Mouse (Mus musculus): ENCODE data around the gene Snapc3. TPM values are rescaled to one million over a fixed set of nuclear protein-coding genes. Genes with fewer than 3 reads are reported as not detected.
A peak's percentile ranks its signal among the peaks of the same experiment; 100 is the strongest.

Snapc3 gene
- polyA plus RNA-seq, 1 experiment from 2014 or later: 40.3 TPM

DNA sequence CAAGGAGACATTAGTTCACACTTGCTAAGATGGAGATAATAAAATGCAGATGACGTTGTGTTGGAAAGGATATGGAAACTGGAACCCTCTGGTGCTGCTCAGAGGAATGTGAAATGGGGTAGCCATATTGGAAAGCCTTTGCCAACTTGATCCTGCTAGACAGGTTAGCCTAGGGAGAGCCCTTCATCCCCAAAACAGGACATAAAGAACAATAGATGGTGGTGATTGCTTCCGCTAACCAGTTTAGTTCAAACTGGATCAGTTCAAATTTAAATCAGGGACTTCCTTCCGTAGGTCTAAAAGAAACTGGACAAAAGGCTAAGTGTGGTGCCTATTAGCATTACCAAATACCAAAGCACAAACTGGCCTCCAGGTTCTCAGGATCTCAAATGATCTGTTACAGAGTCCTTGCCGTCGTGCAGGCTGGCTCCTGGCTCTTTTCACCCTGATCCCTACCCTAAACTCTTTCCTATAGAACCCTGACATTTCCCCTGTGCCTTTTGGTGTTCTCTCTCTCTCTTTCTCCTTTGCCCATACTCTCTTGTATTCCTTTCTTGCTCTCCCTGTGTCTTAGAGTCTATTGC is 3.2 kb upstream of the Snapc3 start:
- DNase-seq (ENCODE audit: low spot score): no peak

DNA sequence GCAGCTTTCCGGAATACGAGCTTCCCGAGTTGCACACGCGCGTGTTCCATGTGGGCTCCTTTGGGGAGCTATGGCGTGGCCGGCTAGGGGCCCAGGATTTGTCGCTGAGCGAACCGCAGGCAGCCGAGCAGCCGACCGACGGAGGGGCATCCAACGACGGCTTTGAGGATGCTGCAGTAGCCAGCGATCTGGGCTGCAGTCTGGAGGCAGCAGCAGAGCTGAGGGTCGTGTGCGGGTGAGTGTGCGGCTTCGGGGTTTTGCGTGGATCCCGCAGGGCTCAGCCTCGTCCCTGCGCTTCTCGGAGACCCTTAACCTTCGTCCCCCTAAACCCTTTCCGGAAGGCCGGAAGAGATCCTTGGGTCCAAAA is 279 bp downstream of the Snapc3 start:
- no peak for DNase-seq (ENCODE audit: low spot score)

DNA sequence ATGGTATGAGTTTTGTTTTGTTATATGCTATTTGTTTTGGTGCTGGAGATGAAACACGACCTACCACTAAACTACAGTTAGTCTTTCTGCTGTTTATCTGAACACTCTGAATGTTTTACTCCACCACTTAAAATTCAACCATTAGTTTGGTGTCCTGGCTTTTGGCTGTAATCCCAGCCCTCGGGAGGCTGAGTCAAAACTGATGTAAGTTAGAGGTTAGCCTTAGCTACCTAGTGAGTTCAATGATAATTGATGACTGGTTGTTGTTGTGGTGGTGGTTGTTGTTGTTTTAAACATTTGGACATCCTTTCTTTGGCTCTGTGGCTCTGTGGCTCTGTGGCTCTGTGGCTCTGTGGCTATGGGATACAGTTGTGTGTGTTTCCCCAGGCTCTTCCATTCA is 1.3 kb downstream of the Snapc3 start:
- no peak for DNase-seq (ENCODE audit: low spot score)

DNA sequence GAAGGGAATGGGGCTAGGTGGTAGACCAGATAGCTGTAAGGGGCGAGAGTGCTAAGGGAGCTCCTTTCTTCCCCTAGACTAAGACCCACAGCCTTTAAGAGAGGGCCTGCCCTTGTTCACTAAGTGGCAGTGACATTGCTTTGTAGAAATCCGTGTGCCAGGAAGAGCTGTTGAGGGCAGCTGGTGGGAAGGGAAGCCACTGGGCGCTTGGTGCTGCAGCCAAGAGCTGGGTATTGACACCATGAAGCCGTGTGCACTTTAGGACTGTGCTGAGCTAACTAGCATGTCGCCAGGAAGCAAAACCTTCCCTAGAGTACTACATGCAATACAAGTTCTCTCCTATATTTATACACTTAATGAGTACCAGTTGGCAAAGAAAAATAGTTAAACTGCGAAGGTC is 6.1 kb downstream of the Snapc3 start:
- DNase-seq (ENCODE audit: low spot score): no peak

DNA sequence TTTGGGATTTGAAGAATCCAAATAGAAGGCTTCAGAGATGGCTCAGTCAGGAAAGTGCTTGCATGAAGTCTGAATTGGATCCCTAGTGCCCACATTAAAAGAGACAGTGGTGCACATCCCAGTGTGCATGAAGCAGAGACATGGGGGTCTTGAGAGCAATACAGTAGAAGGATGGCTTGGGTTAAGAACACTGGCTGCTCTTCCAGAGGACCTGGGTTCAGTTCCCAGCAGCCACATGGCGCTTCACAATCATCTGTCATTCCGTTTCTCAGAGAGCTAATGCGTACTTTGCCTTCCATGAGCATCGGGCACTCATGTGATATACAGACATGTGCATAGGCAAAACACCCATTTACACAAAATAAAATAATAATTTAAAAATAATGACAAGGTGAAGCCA is 7.6 kb downstream of the Snapc3 start:
- no peak for DNase-seq (ENCODE audit: low spot score)

DNA sequence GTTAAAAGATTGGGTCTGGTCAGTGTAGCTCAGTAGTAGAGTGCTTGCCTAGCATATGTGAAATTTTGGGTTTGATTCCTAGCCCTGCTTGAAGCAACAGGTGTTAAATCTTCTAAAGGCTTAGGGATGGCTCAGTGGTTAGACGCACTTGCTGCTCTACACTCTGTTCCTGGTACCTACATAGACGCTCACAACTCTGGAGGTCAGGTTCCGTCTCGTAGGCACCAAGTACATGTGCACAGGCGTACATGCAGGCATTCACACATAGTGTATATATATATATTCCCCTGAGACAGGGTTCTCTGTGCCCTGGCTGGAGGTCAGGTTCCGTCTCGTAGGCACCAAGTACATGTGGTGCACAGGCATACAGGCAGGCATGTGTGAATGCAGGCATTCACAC is 9.6 kb downstream of the Snapc3 start:
- no peak for DNase-seq (ENCODE audit: low spot score)

DNA sequence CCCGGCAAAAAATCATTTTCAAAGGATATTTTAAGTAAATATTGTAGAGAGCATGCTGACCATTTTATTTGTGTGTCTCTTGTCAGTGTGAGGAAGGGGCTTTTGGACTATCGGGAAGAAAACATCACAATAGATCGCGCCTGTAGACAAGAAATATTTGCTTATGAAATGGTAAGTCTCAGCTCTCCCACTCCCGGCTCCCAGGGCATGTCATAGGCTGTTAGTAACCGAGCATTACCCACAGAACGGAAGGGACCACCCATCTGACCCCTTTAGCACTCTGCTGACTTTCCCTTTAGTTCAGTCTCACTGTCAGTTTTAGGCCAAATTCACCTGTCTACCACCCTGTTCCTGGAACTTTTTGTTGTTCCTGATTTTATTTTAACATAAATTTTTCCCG is 10.2 kb downstream of the Snapc3 start:
- DNase-seq (ENCODE audit: low spot score): no peak

DNA sequence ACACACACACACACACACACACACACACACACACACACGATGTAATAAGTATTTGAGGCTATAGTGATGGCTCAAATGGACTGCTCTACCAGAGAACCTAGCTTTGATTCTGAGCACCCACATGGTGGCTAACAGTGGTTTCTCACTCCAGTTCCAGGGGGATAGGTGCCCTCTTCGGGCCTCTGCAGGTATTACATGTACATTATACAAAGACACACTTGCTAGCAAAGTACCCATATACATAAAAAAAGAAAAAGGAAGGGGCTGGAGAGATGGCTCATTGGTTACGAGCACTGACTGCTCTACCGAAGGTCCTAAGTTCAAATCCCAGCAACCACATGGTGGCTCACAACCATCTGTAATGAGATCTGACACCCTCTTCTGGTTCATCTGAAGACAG is 11.3 kb downstream of the Snapc3 start:
- DNase-seq (ENCODE audit: low spot score): peak; percentile 45

DNA sequence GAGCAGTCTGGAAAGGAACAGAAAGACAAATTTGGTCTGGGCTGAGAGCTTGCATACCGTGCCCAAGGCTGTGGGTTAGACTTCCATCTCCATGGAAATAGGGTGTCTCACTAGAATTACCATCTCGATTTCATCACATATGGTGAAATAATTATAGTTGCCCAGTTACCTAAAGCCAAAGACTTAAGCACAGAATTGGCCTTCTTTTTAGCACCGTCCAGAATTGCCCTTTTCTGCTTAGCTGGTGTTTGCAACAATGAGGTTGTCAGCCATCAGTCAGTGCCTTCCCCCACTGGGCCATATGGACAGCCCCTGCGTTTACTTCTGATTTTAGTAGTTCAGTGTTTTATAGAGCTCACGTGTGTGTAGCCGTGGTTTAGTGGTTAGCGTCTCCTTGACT is 14.4 kb downstream of the Snapc3 start:
- no peak for DNase-seq (ENCODE audit: low spot score)

DNA sequence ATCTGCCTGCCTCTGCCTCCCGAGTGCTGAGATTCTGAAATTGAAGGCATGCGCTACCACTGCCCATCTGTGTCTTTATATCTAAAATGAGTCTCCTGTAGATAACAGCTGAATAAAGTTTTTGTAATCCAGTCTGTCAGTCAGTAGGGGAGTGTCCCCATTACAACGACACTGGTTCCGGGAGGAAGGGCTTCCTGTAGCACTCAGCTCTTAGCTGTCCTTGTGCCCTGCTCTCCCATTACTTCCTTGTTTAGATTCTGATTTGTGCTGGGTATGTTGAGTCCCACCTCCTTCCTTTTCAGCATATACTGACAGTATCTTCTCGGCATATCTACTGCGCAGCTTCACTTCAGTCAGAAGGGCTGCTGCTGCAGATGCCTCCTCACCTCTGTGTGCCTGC is 15.4 kb downstream of the Snapc3 start:
- DNase-seq (ENCODE audit: low spot score): no peak

DNA sequence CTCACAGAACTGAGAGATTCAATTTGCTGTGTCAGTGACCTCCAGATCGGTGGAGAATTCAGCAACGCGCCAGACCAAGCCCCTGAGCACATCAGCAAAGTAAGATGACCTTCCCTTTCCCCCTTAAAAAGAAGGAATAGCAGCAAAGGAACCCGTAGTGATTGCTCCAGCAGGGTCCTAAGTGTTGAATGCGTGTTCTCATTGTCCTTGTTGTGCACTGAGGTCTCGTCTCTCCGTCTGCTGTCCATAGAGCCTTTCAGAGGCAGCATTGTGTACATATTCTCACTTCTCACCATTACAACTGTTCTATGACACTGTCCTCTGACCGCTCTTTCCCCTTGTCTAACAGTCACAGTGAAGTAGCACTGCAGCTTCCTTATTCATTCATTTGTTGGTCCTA is 18.9 kb downstream of the Snapc3 start:
- DNase-seq (ENCODE audit: low spot score): no peak

DNA sequence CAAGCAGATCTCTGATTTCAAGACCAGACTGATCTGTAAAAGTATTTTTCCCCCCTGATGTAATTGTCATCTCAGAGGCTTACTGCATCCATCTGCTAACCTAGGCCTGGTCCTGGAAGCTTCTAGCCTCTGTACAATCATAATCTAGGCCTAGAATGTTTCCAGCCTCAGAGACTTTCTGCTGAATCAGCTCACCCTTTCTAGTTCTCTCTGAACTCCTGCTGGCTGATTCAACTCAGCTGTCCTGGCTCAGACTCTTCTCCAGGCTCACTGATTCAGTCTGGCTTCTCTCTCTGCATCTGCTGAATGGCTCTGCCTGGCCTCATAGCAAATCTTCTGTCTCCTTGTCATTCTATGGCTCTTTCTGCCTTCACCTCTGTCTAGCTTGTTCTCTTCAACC is 20.6 kb downstream of the Snapc3 start:
- DNase-seq (ENCODE audit: low spot score): no peak

DNA sequence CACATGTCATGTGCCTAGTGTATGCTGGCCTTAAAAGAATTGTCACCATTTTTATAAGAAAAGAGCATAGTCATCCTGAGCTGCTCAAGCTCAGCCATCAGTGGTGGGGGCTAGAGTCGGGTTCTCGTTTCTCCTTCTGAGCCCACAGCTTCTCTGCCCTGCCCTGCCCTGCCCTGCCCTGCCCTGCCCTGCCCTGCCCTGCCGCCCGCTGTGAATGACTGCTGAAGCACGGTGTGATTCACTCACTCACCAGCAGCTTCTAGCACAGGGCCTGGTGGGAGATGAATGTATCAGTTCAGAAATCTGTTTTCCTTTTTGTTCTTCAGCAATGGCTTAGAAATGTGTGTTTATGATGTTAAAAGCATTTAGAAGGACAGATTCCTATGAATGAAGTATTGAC is 21.5 kb downstream of the Snapc3 start:
- DNase-seq (ENCODE audit: low spot score): no peak

DNA sequence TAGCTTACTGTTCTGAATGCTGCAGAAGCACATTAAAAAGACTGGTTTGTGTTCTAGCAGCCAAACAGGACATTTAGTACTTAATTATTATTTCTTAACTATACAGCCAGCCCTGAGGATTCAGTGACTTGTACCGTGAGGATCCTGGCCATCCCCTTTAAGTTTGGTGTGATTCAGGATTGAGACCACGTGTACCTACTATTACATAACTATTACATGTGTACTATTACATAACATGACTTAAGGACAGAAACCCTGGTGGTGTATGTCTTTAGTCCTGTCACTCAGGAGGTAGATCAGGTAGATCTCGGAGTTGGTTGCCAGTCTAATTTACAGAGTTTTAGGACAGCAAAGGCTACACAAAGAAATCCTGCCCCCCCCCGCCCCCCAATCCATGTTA is 23.5 kb downstream of the Snapc3 start:
- no peak for DNase-seq (ENCODE audit: low spot score)

DNA sequence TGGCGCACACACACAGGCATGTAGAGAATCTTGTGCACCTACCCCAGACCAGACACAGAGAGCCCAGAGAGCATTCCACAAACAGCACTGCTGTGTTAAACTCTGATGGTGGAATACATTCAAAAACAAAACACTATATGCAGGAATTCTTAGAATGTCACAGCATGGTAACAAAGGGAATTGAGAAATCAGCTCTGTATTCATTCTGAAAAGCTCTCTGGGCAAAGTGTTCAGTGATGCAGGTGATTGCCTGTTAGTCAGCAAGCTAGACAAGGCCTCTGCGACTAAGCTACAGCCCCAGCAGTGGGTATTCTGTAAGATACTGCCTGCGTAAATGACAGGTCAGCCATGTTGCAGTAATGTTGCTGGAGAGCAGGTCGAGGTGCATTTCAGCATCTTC is 33.3 kb downstream of the Snapc3 start:
- no peak for DNase-seq (ENCODE audit: low spot score)

DNA sequence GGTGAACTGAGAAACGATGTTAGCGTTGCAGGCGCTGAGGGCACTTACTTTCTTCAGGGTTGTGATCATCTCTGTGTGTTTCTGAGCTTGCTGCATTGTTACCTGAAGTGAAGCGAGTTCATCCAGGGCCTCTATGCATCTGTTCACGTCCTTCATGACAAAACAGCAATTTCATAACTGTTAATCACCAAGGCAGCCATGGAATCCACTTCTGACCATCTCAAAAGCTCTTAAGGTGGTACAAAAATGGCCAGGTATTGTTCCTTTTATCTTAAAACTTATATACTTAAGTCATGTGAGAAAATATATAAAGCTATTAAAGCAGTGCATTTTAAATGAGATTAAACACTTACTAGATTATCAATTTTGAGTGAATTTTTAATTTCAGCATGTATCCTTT is 42.6 kb downstream of the Snapc3 start:
- DNase-seq (ENCODE audit: low spot score): no peak

DNA sequence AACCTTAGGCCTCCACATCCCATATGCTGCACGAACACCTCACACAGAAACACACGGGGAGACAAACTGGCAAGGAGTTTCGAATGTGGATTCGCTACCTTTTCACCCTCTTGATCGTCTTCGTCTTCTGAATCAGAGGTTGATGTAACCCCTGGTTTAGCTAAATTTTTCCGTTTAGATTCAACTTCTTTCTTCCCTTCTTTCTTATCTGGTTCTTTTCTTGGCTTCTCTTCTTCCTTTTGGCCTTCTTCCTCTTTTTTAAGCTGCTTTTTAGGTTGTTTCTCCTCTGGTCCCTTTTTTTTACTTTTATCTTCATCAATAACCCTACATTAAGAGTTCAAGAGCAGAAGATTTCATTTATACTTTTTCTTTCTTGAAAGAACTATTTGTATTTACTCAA is 47.3 kb downstream of the Snapc3 start:
- no peak for DNase-seq (ENCODE audit: low spot score)

DNA sequence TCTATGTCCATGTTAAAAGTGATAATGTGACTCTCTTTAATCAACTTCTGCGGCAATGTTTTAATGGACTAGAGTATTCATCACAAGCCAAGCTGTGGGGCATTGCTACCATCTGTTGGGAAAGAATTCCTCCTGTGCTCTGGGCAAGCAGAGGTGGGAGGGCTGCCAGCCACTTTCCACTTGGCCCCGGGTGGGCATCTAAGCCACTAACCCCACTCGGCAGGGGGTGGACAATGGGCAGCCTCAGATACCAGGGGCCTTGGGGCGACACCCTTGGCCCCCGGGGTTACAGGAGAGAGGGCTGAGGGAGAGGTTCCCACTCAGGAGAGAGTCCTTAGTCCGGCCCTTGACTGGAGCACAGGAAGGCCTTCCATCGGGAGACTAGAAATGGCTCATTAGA is 50.1 kb downstream of the Snapc3 start:
- no peak for DNase-seq (ENCODE audit: low spot score)

DNA sequence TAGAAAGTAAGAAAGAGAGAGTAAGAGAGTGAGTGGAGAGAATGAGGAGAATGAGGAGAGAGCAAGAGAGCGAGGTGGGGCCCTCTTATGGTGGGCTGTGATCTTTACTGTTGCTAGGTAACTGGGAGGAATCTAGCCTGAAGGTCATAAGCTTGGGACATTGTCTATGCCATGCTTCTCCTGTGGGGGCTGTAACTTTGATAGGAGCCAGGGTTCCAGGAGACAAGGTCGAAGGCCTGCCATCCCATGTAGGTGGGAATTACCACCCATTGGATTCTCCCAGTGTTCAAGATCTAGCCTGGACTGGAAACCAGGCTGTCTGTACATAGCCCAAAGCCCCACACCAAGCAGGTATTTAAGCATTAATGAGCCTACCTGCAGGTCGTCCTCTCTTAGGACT is 50.7 kb downstream of the Snapc3 start:
- DNase-seq (ENCODE audit: low spot score): no peak

DNA sequence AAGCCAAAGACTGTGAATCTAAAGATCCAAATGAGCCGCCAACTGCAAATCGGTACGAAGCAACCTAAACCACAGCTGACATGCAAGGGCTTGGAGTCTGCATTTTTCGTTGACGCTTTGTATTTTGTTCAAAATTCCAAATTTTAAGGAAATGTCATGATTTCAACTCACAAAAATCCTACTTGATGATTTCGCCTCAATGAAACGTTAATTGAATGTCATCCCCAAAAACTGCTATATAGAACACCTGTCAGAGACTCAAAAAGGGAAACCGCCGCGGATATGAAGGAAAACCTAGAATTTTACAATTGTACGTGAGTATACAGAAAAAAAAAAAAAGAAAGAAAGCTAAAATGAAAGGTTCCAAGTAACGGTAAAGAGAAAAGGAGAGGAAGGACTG is 67.7 kb downstream of the Snapc3 start:
- DNase-seq (ENCODE audit: low spot score): no peak

DNA sequence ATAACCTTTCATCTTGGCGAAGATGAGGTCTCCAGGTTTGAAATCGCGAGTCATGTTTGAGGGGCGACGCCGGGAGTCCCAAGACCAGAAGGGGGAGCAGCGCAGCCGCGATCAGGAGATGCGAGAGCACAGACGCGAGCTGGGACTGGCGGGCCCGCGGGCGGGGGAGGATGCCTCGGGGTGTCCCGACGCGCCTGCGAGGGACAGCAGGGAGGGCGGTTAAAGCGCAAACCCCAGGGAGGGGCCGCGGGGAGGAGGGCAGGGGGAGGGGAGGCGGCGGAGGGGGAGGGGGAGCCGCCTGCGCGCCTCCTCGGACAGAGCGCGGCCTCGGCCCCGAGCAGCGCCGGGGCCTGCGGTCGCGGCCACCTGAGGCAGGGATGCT is 68.2 kb downstream of the Snapc3 start:
- DNase-seq (ENCODE audit: low spot score): peak; percentile 94

DNA sequence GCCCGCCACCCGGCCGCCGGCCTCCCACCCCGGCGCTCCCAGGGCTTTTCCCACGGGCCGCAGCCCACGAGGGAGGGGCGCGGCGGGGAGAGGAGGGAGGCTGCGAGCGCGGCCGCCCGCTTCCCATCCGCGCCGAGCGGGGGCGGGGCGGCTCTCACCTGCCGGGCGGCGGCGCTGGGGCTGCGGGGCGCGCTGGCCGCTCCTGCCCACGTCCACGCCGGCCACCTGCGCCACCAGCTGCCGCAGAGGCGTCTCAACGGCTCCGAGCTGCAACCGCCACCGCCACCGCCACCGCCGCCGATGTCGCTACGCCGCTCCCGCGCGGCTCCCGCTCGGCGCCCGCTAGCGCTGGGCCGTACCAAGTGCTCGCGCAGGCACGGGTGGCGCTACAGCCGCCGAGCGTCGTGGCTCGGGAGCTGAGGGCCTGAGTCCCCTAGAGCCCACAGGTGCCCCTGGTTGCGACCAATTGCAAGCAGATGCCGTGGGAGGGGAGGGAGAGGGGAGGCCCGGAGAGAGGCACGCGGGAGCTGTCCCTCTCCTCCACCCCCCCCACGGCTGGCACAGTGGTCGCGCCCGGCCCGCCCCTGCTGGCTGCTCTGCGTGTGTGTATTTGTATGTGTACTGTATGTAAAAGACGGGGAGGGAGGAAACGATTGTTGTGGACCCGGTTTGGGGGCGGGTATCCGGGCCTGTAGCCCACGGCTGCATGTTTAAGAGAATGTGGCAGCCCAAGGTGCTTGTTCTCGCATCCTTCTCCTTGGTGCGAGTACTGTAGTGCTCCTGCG is 68.8 kb downstream of the Snapc3 start, which contains the start of gene Psip1:
TSS of gene Psip1 (minus strand) at position 343 of the 785 bp plus-strand sequence.
- peak; percentile 92 for DNase-seq (ENCODE audit: low spot score)

DNA sequence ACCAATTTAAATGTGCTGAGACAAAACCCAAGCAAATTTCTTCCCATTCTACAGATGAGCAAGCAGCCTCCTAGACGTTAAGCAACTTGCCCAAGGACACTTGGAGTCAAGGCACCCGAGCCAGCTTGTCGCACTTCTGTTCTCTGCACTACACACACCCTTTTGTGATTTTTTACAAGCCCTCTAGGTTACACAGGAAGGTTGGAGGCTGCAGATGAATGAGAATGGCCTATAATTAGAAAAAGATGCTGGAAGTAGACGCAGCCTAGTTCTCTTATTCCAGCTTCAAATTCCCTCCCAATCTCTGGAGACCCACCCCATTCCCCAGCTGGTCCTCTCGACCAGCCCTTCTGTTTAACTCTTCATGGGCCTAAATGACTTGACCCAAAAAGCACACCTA is 71.6 kb downstream of the Snapc3 start:
- no peak for DNase-seq (ENCODE audit: low spot score)

DNA sequence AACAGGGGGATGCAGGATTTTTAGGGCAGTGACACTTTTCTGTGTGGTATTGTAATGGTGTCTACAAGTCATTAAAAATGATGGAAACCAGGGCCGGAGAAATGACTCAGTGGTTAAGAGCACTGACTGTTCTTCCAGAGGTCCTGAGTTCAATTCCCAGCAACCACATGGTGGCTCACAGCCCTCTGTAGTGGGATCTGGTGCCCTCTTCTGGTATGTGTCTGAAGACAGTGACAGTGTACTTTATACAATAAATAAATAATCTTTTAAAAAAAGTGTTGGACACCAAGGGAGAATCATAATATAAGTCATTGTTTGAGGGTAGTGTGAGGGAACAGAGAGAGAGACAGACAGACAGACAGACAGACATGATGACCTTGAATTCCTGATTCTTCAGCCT is 75.6 kb downstream of the Snapc3 start:
- no peak for DNase-seq (ENCODE audit: low spot score)
